Mouse (Mus musculus): ENCODE results near the gene Pdcd1lg2.
"Not testable (repeated sequence)": the region's sequence is repeated elsewhere in the genome, so short reads cannot be mapped to it uniquely, and the experiment has no call there.

- not testable (repeated sequence) for TF ChIP-seq FLI1 (IDR thresholded peaks at IDR 0.05; ENCODE audit: low read length); GATA1 (IDR thresholded peaks at IDR 0.05; ENCODE audit: borderline replicate concordance, low read length)
Measured at GRCm38 (mm10) chr19:29414917-29415316, 4.2 kb downstream of the Pdcd1lg2 start.

Measured in megakaryocyte, embryonic 14.5 days (primary cell).